Mouse (Mus musculus) T-helper 2 cell (primary cell): ENCODE results near the gene Dnah5.

ENCODE experiments used
- in situ Hi-C: fragments of 300-600 bp; cut with MboI, MseI; formaldehyde crosslinking; loops from one replicate; pipeline ENCODE4 v1.15.1; 2025; ENCODE audit warnings: high pct_unique_total_duplicates

Gene Dnah5

DNA sequence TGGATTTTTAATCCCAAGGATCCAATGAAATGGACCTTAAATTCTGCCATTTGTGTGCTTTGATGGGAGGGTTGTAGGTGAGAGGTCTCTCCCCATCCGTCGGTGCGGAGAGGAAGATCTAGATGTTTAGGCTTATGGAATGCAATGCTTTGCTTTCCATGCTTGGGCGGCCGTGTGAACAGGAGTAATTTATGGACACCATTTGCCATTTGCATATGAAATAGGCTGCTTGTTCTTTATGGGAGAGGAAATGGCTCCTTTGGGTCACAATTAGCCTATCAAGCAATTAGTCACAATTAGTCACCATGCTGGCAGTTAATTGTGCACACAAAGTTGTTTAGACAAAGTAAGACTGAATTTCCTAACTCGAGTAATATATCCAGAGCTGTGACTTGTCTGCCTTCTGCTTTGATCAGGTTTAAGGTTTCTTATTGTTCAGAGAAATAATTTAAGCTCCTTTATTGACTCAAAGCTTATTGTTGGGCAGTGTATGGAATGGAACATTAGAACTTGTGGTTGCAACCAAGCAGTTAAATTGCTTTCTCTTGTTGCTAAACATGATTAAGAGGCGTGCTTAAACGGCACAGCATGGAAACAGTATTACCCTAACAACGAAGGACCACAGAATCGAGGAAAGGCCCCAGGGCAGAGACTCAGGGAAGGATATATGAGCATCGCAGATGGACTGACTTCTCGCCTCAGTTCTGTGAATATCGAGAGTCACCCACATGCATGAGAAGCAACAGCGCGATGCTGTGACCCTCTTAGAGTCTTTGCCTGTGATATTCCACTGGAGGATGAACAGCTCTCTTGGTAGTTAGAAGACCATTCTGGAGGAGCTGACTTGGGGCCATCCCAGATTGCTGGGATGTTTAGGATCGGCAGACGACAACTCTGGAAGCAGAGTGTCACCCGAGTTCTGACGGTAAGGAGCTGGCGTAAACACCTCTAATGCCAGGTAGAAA lies at the start of gene Dnah5:
TSS of gene Dnah5 (plus strand) at position 642 of the 965 bp plus-strand sequence.
- in situ Hi-C loops: no loop called here

DNA sequence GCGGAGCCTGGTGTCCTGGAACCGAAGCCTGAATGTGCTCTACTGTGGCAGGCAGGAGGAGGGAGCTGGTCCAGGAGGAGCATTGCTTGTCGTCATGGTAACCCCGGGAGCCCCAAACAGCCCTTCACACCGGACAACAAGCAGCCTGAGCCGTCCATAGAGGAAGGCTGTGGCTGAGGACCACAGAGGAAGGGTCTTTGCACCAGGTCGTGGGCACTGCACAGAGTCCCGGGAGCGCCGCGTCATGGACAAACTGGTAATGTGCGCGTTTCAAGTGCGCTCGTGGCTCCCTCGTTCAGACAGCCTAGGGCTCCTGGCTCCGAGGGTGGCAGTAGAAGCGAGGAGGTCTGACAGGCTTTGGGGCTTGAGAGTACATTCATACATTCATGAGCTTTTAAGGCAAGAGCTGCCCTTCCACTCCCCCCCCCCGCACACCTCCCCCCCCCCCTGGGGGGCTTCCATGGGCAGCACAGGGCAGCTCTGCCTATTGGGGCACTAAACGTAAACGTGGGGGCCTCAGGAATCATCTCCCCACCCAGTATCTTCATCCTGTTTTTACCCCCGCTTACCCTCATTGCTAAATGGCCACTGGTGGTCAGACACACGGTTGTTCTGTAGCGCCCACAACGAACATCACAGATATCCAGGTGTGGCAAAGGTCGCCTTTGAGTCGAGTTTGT lies 48.6 kb upstream of the Dnah5 start:
- in situ Hi-C loops: no loop called here

DNA sequence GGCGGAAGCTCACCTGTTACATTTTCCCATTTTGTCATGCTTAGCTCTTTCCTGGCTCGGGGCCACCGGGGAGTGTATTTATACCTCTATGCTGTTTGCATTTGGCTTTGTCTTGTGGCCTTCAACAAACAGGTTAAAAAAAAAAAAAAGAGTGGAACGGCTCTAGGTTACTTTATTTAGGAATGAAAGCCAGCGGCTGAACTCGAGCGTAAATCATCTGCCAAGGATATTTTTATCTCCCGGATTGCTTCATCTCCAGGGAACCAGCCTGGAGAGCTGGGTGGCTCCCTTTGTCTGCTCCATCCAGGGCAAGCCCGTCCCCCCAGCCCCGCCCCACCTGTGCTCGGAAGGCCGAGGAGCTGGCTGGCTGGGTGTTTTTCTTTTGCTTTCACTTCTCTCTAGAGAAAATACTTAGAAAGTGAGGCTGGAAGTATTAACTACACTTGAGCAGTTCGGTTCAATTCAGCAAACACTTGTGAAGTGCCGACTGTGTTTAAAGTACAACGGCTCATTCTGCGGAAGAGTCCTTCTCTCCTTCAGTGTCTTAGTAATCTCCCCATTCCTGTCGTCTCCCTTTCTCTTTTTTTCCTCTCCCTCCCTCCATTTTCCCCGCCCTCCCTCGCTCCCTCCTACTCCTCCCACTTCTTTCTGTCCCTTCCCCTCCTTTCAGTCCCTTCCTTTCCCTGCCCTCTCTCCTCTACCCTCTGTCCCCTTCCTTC lies 44.6 kb upstream of the Dnah5 start:
- in situ Hi-C loops: no loop called here

GRCm38 (mm10) chr15:28162291-28162690 lies 41.3 kb upstream of the Dnah5 start:
- in situ Hi-C loops: no loop called here

DNA sequence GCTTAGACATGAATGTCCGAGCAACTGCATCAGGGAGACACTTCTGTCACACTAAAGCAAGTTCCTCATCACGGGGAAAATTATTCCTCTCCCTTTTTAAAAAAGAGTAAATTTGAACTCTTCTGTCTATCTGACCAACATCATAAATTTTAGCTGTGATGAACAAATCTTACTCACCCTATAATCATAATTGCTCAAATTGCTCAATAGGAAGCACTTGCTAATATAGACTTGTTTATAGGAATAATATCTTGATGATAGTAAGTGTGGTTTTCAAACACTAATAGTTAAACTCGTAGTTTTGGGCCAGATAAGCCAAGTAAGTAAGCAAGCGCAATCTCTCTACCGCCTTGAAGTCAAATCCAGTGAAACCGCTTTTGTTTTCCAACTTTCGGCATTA lies 38.3 kb upstream of the Dnah5 start:
- in situ Hi-C loops: no loop called here

GRCm38 (mm10) chr15:28166090-28166489 lies 37.5 kb upstream of the Dnah5 start:
- in situ Hi-C loops: no loop called here

- in situ Hi-C loops: no loop called here
Measured at GRCm38 (mm10) chr15:28178951-28179350, 24.6 kb upstream of the Dnah5 start.

DNA sequence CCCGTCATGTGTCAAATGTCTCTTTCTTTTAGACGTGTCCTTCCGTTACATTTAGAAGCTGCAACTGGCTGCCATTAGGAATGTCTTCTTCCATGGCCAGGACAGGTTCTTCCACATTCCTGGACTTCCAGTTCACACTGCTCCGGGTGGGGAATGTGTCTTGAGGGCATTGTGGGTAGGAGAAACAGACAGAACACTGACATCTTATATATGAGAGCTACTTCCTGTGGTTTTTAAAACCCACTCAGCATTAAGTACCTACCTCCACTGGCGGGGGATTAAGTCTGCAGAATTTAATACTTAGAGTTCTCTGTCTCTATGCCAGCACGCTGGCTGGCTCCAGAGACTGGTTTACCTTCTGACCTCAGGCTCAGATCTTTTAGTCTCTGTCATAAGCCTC lies 24.0 kb upstream of the Dnah5 start:
- in situ Hi-C loops: no loop called here

- in situ Hi-C loops: loop anchor here (5.0 kb wide), 1 partner anchor 260 kb away; no protein-coding TSS in a partner anchor
Measured at GRCm38 (mm10) chr15:28181862-28182261, 21.7 kb upstream of the Dnah5 start.

- in situ Hi-C loops: loop anchor here (5.0 kb wide), 1 partner anchor 260 kb away; no protein-coding TSS in a partner anchor
Measured at GRCm38 (mm10) chr15:28182567-28182966, 21.0 kb upstream of the Dnah5 start.

GRCm38 (mm10) chr15:28187472-28188360 lies 15.8 kb upstream of the Dnah5 start:
- in situ Hi-C loops: no loop called here

DNA sequence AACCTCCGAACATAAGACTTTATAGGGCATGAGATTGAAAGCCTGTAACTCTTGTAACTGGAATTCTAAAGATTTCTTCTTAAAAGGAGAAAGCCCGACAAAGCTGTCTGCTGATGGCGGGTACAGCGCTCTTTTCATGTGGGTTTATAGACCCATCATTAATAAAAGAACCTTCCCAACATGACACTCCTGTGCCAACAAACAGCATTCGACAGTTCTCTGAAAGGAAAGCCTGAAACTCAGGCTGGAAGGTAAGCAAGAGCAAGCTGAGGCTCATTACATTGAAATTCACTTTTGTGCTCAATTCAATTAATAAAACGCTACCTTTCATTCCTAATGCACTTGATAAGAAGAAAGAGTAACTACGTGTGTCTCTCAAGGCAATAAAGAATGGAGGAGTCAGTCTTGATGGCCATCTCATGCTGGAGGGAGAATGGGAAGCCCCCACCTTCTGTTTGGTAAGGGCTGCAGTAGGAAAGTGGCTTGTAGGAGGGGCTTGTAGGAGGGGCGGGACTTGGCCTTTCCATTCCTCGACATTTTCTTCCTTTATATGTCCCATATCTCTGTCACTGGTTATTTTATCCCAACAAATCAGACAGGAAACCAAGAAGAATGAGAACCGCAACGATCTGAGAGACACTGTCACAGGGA lies 15.1 kb upstream of the Dnah5 start:
- in situ Hi-C loops: no loop called here

GRCm38 (mm10) chr15:28189668-28190067 lies 13.9 kb upstream of the Dnah5 start:
- in situ Hi-C loops: no loop called here

DNA sequence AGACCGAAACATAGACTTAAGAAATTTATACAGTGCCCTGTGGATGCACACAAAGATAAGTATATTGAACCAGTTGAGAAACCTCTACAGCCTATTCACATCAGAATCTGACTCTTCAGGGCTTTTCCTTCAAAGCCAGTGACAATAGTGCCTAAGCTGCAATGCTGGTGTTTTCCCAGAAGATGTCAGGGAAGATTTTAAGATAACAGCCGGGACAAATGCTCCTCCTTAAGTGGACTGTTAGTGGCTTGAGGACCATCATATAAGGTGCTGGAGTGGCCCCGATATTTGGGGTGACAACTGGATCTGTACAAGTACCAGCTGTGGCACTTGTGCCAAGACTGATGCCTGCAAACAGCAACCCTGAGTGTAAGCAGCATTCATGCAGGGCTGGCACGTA lies 4.9 kb upstream of the Dnah5 start:
- in situ Hi-C loops: no loop called here

GRCm38 (mm10) chr15:28204626-28205025 lies 1.1 kb downstream of the Dnah5 start:
- in situ Hi-C loops: no loop called here

- in situ Hi-C loops: no loop called here
Measured at GRCm38 (mm10) chr15:28207545-28207944, 4.0 kb downstream of the Dnah5 start.

- in situ Hi-C loops: no loop called here
Measured at GRCm38 (mm10) chr15:28213057-28213456, 9.5 kb downstream of the Dnah5 start.

- in situ Hi-C loops: no loop called here
Measured at GRCm38 (mm10) chr15:28216358-28216757, 12.8 kb downstream of the Dnah5 start.

DNA sequence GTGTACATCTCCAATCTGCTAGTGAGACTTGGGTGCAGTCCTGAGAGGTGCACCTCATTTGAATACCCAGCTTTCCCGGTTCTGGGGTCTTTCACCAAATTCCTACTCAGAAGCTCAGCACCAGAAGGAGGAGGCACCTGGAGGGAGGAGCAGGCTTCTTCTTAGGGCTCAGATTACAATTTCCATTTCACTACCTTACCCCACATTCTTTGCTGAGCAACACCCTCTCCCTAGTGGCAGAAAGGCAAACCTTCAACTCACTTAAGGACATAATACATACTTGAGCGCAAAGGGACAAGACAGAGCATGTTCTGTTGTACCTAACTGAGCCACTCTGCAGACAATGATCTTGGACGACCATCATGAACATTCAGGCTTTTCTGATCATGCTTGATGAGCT lies 23.8 kb downstream of the Dnah5 start:
- in situ Hi-C loops: no loop called here

DNA sequence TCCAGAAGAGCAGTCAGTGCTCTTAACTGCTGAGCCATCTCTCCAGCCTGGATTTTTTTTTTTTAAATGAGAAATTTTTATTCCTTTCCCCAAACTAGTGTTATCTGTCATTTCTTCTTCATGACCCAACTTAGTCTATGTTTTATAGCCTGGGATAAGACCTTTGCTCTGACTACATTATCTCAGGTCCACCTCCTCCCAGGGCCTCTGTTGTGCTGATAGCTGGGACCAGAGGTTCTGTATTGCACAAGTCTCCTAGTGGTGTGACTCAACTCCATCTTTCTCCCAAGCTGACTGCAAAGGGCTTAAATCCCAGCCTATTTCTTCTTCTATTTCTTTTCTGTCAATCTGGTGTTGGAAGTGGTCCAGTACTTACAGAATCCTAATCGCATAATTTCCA lies 56.7 kb downstream of the Dnah5 start:
- in situ Hi-C loops: no loop called here

DNA sequence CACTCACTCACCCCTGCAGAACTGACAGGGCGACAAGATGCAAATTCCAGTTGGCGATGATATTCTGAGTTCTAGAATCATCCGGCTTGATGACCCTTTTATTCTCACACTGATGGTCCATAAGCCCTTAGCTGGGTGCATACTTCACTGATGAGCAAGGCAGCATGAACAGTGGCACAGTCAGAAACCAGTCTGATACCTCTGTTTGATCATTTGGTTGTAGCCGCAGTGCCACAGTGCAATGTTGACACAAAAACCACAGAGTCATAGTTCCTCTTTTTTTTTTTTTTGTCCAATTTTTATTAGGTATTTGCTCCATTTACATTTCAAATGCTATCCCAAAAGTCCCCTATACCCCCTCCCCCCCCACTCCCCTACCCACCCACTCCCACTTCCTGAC lies 95.9 kb downstream of the Dnah5 start:
- in situ Hi-C loops: no loop called here
